Mouse (Mus musculus) adrenal gland, postnatal 25 days (tissue): ENCODE data around the gene Chrnb1. TPM values are rescaled to one million over a fixed set of nuclear protein-coding genes. Genes with fewer than 3 reads are reported as not detected.

ENCODE experiments used
- DNase-seq: peaks from one replicate; pipeline ENCODE4 v3.0.0; 2021; ENCODE audit warnings: mixed read lengths
- long read RNA-seq: library from polyadenylated mRNA; stranded (forward); transcript quantifications from one replicate; pipeline ENCODE4 v2.0.0, GENCODE M21; 2021
- total RNA-seq: library from RNA; stranded (reverse); gene quantifications from 2 replicates; pipeline ENCODE4 v1.2.3, GENCODE M21; 2021

Gene Chrnb1
- total RNA-seq = 1.8 and 2.4 TPM in 2 replicates
- long read RNA-seq, partial matches to known transcripts = 1 of 3 reads
- long read RNA-seq, other reads (novel, unspliced or antisense) = 0 of 3 reads

- peak; percentile 93 for DNase-seq
Measured at GRCm38 (mm10) chr11:69795168-69795982, at the start of gene Chrnb1. TSS of gene Chrnb1 (minus strand) at chr11:69795943.

- no peak for DNase-seq
Measured at GRCm38 (mm10) chr11:69838714-69839104, 43.0 kb upstream of the Chrnb1 start.

- peak; percentile 89 for DNase-seq
Measured at GRCm38 (mm10) chr11:69837952-69838713, 42.4 kb upstream of the Chrnb1 start, which contains the start of gene Tmem256. TSS of gene Tmem256 (plus strand) at chr11:69838514.

GRCm38 (mm10) chr11:69837604-69837951, 41.8 kb upstream of the Chrnb1 start, which contains the start of gene Nlgn2:
TSS of gene Nlgn2 (minus strand) at chr11:69837784.
- peak; percentile 72 for DNase-seq

- DNase-seq = peak; percentile 41
Measured at GRCm38 (mm10) chr11:69836703-69837576, 41.2 kb upstream of the Chrnb1 start.

- DNase-seq = no peak
Measured at GRCm38 (mm10) chr11:69835966-69836335, 40.2 kb upstream of the Chrnb1 start.

- no peak for DNase-seq
Measured at GRCm38 (mm10) chr11:69835326-69835965, 39.7 kb upstream of the Chrnb1 start.

- peak; percentile 45 for DNase-seq
Measured at GRCm38 (mm10) chr11:69834001-69834549, 38.3 kb upstream of the Chrnb1 start.

- no peak for DNase-seq
Measured at GRCm38 (mm10) chr11:69833554-69833953, 37.8 kb upstream of the Chrnb1 start.

- no peak for DNase-seq
Measured at GRCm38 (mm10) chr11:69828832-69829231, 33.1 kb upstream of the Chrnb1 start.

GRCm38 (mm10) chr11:69823456-69823855, 27.7 kb upstream of the Chrnb1 start:
- no peak for DNase-seq

GRCm38 (mm10) chr11:69822080-69822479, 26.3 kb upstream of the Chrnb1 start, which contains the start of gene Spem1:
TSS of gene Spem1 (minus strand) at chr11:69822180.
- no peak for DNase-seq

GRCm38 (mm10) chr11:69818871-69819270, 23.1 kb upstream of the Chrnb1 start:
- DNase-seq = no peak

- no peak for DNase-seq
Measured at GRCm38 (mm10) chr11:69818365-69818764, 22.6 kb upstream of the Chrnb1 start, which contains the start of gene Spem2. TSS of gene Spem2 (minus strand) at chr11:69818465.

- DNase-seq = no peak
Measured at GRCm38 (mm10) chr11:69816520-69816919, 20.8 kb upstream of the Chrnb1 start.

GRCm38 (mm10) chr11:69815155-69815554, 19.4 kb upstream of the Chrnb1 start, which contains the start of gene Gm39566:
TSS of gene Gm39566 (minus strand) at chr11:69815298.
- no peak for DNase-seq

- no peak for DNase-seq
Measured at GRCm38 (mm10) chr11:69810280-69810679, 14.5 kb upstream of the Chrnb1 start.

- DNase-seq = no peak
Measured at GRCm38 (mm10) chr11:69807641-69808040, 11.9 kb upstream of the Chrnb1 start.

GRCm38 (mm10) chr11:69806378-69806777, 10.6 kb upstream of the Chrnb1 start:
- DNase-seq = no peak

GRCm38 (mm10) chr11:69804972-69805909, 9.5 kb upstream of the Chrnb1 start, which contains the start of gene Tmem102:
TSS of gene Tmem102 (minus strand) at chr11:69805624.
- no peak for DNase-seq
